In genomic region chr11:70765776-70766445, GRCm38 (mm10) we compare ENCODE assay signal across 8 mouse cellular contexts. TPM values are rescaled to one million over a fixed set of nuclear protein-coding genes. Genes with fewer than 3 reads are reported as not detected.
A peak's percentile ranks its signal among the peaks of the same experiment; 100 is the strongest.
DNase-seq lines count a peak whose midpoint lies in the region; ATAC-seq and TF ChIP-seq lines count a peak whose summit lies in the region.

No protein-coding gene starts in this region.

- no peaks in the 10 kb centered on the region for H3K27me3 ChIP-seq in lung, embryonic 14.5 days (ENCODE audit: insufficient read depth, low read length)
- H3K27me3 ChIP-seq in heart, embryonic 16.5 days (ENCODE audit: control insufficient read depth, insufficient read depth, low read length), result no peaks in the 10 kb centered on the region

- H3K4me1 ChIP-seq in lung, embryonic 14.5 days (ENCODE audit: insufficient read depth), result no peaks in the 10 kb centered on the region
- H3K4me1 ChIP-seq in heart, embryonic 16.5 days (ENCODE audit: control insufficient read depth, insufficient read depth, low read length), result peaks cover 11% of the 10 kb centered on the region

- no peak overlapping the region for H3K9ac ChIP-seq in lung, embryonic 14.5 days
- no peak overlapping the region for H3K9ac ChIP-seq in heart, embryonic 16.5 days (ENCODE audit: low read length)

- peaks cover 4% of the 10 kb centered on the region; the same call in 1 of the 2 replicates for H3K36me3 ChIP-seq in lung, embryonic 14.5 days (ENCODE audit: insufficient read depth)
- H3K36me3 ChIP-seq in heart, embryonic 16.5 days (ENCODE audit: control insufficient read depth, insufficient read depth), result peaks cover 8% of the 10 kb centered on the region

- H3K4me3 ChIP-seq in lung, embryonic 14.5 days (ENCODE audit: low read depth, low read length), result no peak overlapping the region
- no peak overlapping the region for H3K4me3 ChIP-seq in heart, embryonic 16.5 days (ENCODE audit: low read length)

- ATAC-seq in lung, embryonic 14.5 days (ENCODE audit: insufficient read depth), result no peak
- ATAC-seq in heart, embryonic 16.5 days (replicated peaks; ENCODE audit: extremely low read depth, insufficient read depth, low FRiP score), result no peak

- no peak overlapping the region for H3K4me2 ChIP-seq in lung, embryonic 14.5 days
- peak overlapping the region; percentile 16; the same call in 1 of the 2 replicates for H3K4me2 ChIP-seq in heart, embryonic 16.5 days (ENCODE audit: low read depth, low read length)

- DNase-seq in lung, embryonic 14.5 days, result peak; percentile 69
- DNase-seq in lung, postnatal 25 days (ENCODE audit: low spot score), result no peak
- peak; percentile 32 for DNase-seq in T-cell, adult 2 months (ENCODE audit: low spot score)
- peak; percentile 43 for DNase-seq in lung, postnatal 10 days
- DNase-seq in layer of hippocampus, adult 18-20 months (ENCODE audit: low spot score in 2 of 2), result no peak
- DNase-seq in embryo, embryonic 10.5 days (ENCODE audit: low spot score), result no peak
- no peak for DNase-seq in ovary, postnatal 10 days (ENCODE audit: low spot score)

- WGBS in lung, embryonic 14.5 days, result 68% methylated on average over 16 of the region's 16 CpGs
- WGBS in heart, embryonic 16.5 days, result 60% methylated on average over 16 of the region's 16 CpGs

- H3K9me3 ChIP-seq in lung, embryonic 14.5 days (ENCODE audit: low read depth, low read length), result no peaks in the 10 kb centered on the region
- no peaks in the 10 kb centered on the region for H3K9me3 ChIP-seq in heart, embryonic 16.5 days (replicated peaks; ENCODE audit: control insufficient read depth, low read length)

- TF ChIP-seq CTCF in lung, embryonic 14.5 days (IDR thresholded peaks at IDR 0.05; ENCODE audit: low read depth), result no peak

- H3K27ac ChIP-seq in lung, embryonic 14.5 days (ENCODE audit: low read depth), result no peak overlapping the region
- H3K27ac ChIP-seq in heart, embryonic 16.5 days (ENCODE audit: low read length), result peak overlapping the region; percentile 59

RNA-seq across cellular contexts. Expression of gene Zfp3, which starts 1.9 kb away (rescaled TPM):
- 4.0 and 4.2 TPM in 2 replicates for polyA plus RNA-seq in lung, embryonic 14.5 days (2014; fragmentation: Nextera tagmentation; extraction: Ambion mirVana)
- 10.0 and 10.5 TPM in 2 replicates for polyA plus RNA-seq in heart, embryonic 16.5 days (2015; fragmentation: Nextera tagmentation; extraction: Ambion mirVana)
- 10 to 100 TPM; 22.5 to 24.6 TPM for total RNA-seq in layer of hippocampus, adult 18-20 months (2021)

RNA-seq across cellular contexts. Expression of gene Scimp, which starts 46.5 kb away (rescaled TPM):
- polyA plus RNA-seq in lung, embryonic 14.5 days (2014; fragmentation: Nextera tagmentation; extraction: Ambion mirVana), result not detected in 2 replicates
- polyA plus RNA-seq in heart, embryonic 16.5 days (2015; fragmentation: Nextera tagmentation; extraction: Ambion mirVana), result 0.32 and 0.70 TPM in 2 replicates
- total RNA-seq in layer of hippocampus, adult 18-20 months (2021), result not detected

Comparison
In these comparisons a context has a peak if more than half of its experiments do, and no peak if none do; other contexts are left out.
1. DNase-seq: peak in lung, embryonic 14.5 days (single experiment), T-cell, adult 2 months (single experiment) and lung, postnatal 10 days (single experiment); none in lung, postnatal 25 days (single experiment), layer of hippocampus, adult 18-20 months (0 of 2), embryo, embryonic 10.5 days (single experiment) and ovary, postnatal 10 days (single experiment).